Mouse (Mus musculus) layer of hippocampus, adult 9-11 months (tissue): ENCODE results near the gene Ets1.

Experiments used
- DNase-seq: peaks from one replicate; pipeline ENCODE4 v3.0.0; 2022

Ets1 gene

DNA sequence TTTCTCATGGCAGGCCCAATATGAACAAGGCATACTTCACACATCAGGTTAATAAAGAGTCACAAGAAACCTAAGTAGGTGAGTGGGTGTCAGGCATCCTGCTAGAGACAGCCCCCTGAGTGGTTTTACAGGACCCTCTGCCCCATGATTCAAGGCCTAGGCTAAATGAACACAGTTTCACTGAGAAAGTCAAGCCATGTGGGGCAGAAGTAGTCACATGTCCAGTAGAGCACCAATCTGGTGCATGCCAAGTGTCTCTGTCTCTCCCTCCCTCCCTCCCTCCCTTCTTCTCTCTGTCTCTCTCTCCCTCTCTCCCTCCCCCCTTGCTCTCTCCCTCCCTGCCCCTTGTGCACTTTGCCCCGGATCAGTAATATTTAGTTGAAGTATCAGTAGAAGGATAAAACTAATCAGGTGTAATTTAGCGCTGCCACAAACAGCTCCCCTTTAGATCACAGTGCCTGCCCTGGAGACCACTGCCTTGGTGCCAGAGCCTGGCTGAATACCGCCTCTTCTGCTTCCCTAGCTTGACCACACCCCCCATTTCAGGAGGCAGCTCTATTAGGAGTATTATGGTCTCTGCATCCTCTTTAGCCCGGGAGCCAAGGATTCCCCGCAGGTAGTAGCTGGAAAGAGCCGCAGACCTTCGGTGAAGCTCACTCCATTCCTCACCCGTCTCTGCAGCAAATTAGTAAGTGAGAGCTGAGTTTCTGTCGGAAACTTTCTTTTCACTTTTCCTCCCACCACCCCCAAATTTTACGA, at the start of gene Ets1:
TSS of gene Ets1 (plus strand) at position 595 of the 759 bp plus-strand sequence.
- DNase-seq: no peak

GRCm38 (mm10) chr9:32589900-32590299, 46.1 kb upstream of the Ets1 start:
- peak; percentile 48 for DNase-seq

DNA sequence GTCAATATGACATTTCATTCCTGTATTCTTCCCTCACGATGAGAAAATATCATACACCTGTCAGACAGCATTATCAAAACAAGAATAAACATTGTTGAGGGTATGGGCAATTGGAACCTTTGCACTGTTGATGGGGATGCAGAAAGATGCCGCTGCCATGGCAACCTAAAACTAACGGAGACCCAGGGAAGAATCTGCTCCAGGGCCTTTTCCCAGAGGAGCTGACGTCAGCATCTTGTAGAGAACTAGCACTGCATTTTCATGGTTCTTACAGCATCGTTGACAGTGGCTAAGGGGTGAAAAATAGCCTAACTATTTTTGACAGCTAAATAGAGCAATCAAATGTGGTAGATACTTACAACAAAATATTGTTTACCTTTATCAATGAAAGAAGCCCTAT, 45.5 kb upstream of the Ets1 start:
- no peak for DNase-seq

- DNase-seq: peak; percentile 37
These were observed 44.1 kb upstream of the Ets1 start for GRCm38 (mm10) chr9:32591732-32592582.

DNA sequence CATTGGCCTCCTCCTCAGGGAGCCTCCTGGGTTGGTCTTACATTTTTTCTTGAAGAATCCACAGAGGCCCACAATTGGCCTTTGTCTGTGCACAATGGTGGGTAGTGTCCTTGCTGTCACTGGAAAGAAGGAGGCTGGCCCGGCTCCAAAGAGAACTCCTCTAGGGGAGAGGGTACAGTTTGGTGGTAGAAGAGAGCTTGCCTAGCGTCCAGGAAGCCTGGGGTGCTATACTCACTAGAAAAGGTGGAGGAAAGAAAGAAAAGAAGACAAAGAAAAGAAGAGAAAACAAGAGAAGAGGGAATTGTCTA, 43.5 kb upstream of the Ets1 start:
- no peak for DNase-seq

- DNase-seq: no peak
These were observed 42.2 kb upstream of the Ets1 start for GRCm38 (mm10) chr9:32593816-32594215.

DNA sequence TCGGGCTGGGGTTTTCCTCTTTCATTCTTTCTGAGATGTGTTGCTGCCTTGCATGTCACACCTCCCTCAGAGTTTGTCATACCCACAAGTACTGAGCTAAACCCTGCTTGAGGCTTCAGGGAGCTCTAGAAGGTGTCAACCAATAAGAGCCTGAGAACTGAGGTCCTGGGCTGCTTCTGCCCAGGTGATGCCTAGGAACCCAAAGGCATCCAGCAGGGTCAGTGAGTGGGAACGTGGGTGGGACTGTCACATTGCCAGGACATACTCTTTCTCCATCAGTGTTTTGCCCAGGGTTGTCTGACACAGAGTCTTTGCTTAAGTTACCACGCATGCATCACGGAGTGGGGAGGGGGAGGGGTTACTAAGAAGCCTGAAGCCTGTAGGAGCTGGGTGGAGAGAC, 41.7 kb upstream of the Ets1 start:
- DNase-seq: no peak

GRCm38 (mm10) chr9:32595076-32595820, 40.8 kb upstream of the Ets1 start:
- DNase-seq: no peak

DNA sequence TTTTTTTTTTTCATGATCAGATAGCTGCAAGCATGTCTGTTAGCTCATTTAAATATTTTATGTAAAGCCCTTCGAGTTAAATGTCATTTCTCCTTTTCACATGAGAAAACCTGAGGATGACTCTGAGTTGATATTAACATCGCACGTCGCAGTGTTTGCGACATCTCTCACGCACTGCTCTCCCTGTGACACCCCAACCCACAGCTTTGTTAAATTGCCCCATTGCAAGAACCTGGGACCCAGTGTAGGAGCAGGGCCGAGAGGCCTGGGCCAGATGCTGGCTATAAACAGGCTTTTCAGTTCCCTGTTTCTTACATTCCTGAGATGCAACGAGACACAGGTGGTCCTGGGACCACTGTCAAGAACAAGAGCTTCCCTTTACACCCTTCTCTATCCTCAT, 39.7 kb upstream of the Ets1 start:
- DNase-seq: no peak

GRCm38 (mm10) chr9:32601953-32602352, 34.1 kb upstream of the Ets1 start:
- no peak for DNase-seq

- no peak for DNase-seq
These were observed 32.9 kb upstream of the Ets1 start for GRCm38 (mm10) chr9:32603097-32603496.

DNA sequence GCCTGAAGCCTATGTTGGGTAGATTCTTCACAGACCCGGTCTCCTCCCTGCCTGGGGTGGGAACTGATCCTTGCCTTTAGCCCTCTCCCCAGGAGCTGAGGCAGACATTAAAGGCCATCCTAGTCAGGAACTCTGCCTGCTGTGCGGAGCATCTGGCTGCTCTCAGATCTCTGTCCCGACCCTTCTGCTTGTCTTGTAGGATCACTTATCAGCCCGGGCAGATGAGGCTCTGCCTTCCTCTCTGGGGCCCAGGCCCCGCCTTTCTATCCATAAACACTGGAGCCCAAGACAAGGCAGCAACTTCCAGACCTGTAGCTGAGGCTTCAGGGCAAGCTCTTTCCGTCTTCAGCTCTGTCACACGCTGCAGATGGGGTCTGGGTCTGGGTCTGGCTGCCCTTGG, 28.8 kb upstream of the Ets1 start:
- no peak for DNase-seq

DNA sequence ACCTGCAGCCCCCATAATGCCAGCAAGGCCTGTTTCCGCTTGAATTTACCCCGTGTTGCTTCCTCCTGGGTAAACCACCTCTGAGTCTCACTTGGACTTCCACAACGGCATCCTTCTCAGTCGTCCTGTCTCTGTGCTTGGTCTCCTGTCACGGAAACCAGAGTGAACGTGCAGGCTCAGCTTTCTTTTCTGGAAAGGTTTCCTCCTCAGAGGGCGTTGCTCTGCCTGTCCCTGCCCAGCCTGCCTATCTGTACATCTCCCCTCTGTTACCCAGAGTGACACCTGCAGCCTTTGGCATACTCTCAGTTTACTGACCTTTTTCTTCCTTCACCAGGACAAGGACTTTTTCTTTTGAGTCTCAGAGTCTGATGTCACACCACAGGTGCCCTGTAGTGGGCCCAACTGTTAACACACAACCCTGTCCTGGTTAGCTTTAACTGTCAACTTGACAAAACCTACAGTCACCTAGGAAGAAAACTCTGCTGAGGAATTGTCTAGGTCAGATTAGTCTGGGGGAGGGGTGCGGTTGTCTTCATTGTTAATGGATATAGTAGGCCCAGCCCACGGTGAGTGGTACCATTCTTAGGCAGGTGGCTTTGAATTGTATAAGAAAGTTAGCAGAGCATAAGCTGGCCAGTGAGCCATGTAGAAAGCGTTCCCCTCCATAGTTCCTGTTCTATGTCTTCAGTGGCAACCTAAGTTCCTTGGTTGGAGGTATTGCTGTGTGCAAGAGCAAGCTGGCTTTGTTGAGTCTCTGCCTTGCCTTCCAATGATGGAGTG, 27.0 kb upstream of the Ets1 start:
- DNase-seq: no peak

- DNase-seq: no peak
These were observed 25.8 kb upstream of the Ets1 start for GRCm38 (mm10) chr9:32610218-32610617.

DNA sequence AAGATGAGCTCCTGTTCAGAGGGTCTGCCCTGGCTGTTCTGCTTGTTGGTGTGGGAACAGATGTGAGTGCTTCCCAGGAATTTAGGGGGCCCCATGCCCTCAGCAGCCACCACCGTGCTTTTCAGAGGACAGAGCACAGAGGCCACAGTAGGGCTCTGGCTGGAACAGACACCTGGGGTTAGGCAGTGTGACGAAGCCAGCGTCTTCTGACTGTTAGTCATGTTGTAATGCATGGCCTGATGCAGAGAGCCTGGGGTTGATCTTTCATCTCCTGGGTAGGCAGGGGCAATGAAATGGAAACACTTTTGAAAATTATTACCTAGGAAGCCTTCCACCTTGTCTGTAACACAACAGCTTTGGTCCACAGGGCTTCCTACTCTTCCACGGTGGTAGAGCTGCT, 25.4 kb upstream of the Ets1 start:
- no peak for DNase-seq

DNA sequence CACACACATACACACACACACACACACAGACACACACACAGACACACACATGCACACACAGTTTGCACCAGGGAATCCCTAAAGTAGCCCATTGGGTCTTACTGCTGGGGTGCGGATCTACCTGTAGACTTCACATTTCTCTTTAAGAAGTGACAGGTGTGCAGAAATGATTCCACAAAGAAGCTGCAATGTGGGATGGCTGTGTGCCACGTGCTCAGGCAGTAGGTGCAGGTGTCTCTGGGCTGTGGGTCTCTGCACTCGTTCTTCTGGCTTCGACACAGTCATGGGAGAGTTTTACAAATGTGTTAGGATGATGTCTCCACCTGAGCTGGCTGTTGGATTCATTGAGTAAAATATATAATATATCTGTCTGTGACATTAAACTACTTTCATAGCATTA, 24.7 kb upstream of the Ets1 start:
- DNase-seq: no peak

DNA sequence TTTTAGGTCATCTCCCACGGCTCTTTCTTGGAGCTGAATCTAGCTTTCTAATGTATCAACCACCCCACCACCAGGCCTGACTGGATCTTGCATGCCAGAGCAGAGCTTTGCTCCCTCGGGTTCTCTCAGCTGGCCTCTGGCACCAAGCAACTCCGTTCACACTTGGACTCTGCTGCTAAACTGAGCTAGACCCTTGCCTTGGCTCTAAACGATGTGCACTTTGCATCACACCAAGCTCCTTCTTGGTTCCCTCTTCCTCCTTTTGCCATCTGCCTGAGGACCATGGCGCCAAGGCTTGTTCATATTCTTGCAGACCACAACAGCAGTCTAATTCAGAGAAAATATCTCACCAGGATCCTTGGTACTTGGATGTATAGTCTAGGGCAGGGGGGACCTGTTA, 23.6 kb upstream of the Ets1 start:
- DNase-seq: no peak

GRCm38 (mm10) chr9:32612861-32613421, 23.1 kb upstream of the Ets1 start:
- DNase-seq: no peak

- DNase-seq: no peak
These were observed 21.8 kb upstream of the Ets1 start for GRCm38 (mm10) chr9:32614191-32614590.

DNA sequence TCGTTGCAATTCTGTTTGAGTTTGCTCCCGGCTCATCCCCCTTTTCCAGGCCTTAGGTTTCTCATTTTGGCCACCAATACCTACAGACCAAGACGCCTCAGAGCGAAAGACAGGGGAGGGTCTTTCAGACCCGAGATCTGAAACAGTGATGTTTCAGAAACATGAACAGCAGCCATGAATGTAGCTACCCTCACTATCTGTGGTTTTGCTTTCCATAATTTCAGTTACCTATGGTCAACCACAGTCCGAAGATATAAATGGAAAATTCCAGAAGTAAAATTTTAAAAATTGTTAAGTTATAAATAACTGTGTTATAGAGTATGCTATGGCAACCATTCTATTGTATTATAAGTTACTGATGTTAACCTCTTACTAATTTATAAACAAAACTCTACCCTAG, 20.6 kb upstream of the Ets1 start:
- DNase-seq: no peak

DNA sequence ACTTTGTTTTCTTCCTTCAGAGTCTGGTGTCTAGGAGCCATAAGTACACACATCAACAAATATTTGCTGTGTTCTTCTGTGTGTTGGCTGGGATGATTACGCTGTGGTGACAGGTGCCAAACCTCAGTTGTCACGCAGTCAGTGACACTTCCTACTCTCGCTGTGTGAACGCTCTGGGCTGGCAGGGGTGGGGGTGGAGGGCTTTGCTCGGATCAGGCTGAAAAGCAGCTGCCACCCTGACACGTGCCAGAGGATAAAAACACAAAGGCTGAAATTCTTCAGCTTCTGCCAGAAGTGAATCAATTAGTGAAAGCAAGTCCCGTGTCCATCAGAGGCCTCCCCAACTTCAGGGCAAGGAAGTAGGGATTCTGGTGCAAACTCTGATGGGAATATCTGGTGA, 20.0 kb upstream of the Ets1 start:
- DNase-seq: no peak
